Mouse (Mus musculus): ENCODE measurements around the gene Cyp21a1.

GRCm38 (mm10) chr17:34795633-34796032 lies 8.7 kb downstream of the Cyp21a1 start:
- TF ChIP-seq CEBPB (IDR thresholded peaks at IDR 0.05; ENCODE audit: low read depth) (no peak), MAX (IDR thresholded peaks at IDR 0.05) (no peak)
